Mouse (Mus musculus): ENCODE results near the gene Tdrd9.

The Tdrd9 gene

DNA sequence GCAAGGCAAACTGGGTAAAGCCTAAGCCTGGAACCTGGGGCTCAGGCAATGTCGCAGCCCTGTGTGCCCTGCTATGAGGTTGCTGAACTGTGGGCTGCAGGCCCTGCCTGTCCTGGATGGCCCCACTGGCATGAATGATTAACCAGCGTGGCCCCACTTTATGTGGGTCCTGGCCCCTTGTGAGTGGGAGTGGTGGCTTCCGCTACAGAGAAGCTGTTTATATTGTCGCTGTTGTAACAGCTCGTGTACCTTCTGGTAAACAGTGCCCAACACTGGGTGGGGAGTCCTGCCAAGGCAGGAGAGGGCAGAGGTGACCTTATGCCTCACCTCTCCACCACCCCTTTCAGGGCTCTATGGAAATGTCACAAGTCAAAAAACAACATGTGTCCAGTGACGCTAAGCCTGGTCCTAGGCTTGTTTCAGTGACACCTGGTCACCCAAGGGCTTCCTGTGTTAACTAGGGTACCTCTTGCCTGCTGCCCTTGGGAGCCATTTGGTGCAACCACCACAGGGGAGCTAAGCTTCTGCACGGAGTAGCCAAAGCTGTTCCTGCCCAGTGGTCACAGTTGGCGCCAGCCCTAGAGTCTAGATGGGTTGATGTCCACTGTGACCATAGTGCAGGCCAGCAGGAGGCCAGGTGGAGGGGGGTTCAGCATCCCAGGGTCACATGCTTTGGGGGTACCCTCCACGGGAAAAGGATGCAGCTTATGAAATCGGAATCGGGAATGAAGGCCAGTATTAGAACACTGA lies 137.5 kb downstream of the Tdrd9 start:
- DNase-seq: no peak

DNA sequence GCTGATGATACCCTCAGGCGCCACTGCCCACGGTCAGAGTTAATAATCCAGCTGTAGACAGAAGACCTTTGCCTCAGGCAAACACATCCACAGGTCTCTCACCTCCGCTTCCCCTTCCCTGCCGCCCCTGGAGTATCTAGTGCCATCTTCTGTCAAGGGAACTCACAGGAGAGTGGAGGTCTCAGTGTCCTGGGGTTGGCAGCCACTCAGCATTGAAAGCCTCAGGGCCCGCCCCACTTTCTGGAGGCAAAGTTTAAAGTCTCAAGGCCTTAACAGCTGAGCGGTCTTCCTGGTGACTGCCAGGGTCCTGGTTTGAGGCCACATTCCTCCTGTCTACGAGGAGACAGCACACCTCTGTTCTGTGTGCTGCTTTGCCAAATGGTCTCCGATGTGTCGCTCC lies 138.3 kb downstream of the Tdrd9 start:
- no peak for DNase-seq

DNA sequence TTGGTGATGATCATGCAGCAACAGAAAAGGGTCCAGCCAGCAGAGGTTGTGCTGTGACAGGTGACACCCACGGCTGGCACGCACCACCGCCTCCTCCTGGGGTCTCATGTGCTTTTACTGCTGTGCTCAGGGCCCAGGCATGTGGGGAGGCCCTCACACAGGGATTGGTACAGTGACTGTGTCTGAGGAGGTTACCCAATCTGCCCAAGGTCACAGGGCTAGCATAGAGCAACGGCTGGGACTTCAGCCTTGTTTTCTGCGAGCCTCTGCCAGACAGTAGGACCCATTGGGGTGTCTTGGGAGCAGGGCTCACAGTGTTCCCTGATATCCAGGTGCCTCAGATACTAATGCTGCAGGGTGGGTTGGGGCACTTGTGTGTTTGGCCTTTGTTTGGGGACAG lies 140.0 kb downstream of the Tdrd9 start:
- no peak for DNase-seq

DNA sequence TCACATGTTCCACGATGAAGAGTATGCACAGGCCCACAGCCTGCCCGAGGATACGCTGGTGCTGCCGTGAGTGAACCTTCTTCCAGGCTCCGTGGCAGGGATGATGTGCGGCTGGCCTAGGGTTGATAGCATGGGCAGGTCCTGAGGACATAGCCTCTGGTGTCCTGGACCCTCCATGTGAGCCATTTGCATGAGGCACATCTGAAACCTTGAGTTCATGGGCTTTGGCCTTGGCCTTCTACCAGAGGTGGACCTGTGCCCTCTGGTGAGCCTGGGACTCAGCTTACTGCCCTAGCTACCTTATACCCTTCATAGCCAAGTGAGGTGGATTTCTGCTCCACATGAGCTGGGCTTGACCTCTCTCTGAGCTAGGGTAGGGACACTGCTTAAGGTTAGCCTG lies 140.9 kb downstream of the Tdrd9 start:
- DNase-seq: no peak

DNA sequence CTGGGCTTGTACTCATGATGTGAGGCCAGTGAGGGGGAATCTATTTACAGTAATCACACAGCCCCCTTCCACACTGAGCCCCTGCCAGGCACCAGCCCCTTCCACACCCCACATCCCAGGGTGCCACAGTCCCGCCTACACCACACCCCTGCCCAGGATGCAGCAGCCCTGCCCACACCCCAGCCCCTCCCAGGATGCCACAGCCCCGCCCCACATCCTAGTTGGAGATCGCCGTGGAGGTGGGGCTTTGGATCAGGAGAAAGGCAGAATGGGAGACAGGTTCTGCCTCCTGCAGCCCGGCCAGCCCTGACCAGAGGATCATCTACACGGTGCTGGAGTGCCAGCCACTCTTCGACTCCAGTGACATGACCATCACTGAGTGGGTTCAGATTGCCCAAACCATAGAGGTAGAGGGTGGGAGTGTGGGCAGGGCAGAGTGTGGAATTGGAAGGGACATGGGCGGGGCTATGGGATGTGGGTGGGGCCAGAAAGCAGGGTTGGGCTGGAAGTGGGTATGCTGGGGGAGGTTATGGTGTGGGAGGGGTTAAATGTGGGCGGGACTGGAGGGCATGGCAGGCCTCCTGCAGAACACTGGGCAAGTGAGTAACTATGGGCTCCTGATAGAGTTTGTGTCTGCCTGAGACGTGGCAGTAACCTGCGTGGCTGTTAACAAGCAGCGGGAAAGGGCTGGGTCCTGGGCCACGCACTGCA lies 141.5 kb downstream of the Tdrd9 start:
- no peak for DNase-seq

DNA sequence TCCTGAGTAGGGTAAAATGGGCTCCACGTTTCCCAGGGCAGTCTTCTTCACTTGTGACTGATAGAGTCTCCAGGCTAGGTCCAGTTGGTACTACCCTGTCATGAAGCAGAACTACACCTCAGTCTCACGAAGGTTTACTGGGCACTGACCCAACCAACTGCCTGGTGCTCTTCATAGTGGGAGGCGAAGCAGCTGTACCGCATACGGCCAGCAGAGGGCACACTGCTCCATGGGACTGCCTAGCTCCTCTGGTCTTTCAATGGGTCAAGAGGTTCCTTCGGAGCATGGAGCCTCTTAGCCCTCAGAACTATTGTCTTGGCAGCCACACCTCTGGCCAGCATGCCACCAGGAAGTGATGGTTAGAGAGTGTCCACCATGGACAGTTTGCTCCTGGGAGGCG lies 142.4 kb downstream of the Tdrd9 start:
- peak; percentile 79 for DNase-seq

DNA sequence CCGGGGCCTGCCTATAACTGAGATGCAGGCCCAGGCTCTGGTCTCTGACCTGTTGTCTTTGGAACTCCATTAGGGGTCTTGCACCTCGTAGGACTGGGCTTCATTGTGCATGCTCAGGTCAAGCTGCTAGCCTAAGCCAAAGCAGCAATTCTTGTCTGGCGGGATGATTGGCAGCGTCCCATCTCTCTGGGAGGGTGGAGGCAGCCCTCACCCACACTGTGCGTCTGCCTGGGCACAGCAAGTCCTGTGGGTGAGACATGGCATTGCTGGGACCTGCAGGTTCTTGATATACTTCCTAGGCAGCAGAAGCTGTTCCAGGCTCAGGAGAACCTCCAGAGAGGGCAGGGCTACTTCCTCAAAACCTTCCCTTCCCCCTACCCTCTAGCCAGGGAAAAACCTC lies 145.6 kb downstream of the Tdrd9 start:
- no peak for DNase-seq

DNA sequence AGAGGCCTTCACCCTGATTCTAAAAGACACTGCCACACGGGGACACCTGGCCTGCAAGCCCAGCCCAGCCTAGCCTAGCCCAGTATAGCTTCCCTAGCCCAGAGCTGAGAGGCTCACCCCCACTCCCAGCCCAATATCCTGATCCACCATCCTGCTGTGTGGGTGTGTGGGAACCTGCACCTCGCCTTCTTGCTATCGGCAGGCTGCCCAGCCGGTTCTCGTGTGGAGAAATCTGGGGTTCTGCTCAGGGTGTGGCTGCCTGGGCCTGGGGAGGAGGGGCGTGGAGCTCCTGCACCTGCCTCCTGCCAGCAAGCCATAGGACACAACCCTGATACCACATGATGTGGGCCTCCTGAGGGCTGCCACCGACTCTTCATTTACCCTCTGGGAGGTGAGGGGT lies 146.3 kb downstream of the Tdrd9 start:
- no peak for DNase-seq
